Mouse (Mus musculus) bone marrow, adult 2 months (tissue): Measurements from ENCODE around the gene Ddx11. TPM values are rescaled to one million over a fixed set of nuclear protein-coding genes. Genes with fewer than 3 reads are reported as not detected.
A peak's percentile ranks its signal among the peaks of the same experiment; 100 is the strongest.

Experiments used
- H3K27ac ChIP-seq: fragments of 200-500 bp; 2 replicates; pipeline ENCODE4 v1.5.1; 2012; ENCODE audit warnings: low read depth, mild to moderate bottlenecking, control low read depth, inconsistent platforms, low read length; ENCODE audit not compliant: control insufficient read depth, poor library complexity, insufficient read depth
- H3K4me1 ChIP-seq: fragments of 200-500 bp; 2 replicates; pipeline ENCODE4 v1.6.1; 2011; ENCODE audit warnings: low read length; ENCODE audit not compliant: control insufficient read depth, insufficient read depth
- H3K4me3 ChIP-seq: fragments of 200-500 bp; replicated peaks from 2 replicates; pipeline ENCODE3; 2011; ENCODE audit warnings: mild to moderate bottlenecking, low read depth, low read length, control low read depth; ENCODE audit not compliant: control insufficient read depth
- CTCF ChIP-seq: fragments of 200-500 bp; IDR thresholded peaks from 2 replicates; pipeline ENCODE4 v1.5.1; 2011; ENCODE audit warnings: low read length, control low read depth; ENCODE audit not compliant: control insufficient read depth, insufficient read depth
- POLR2A ChIP-seq: fragments of 200-500 bp; IDR thresholded peaks from 2 replicates; pipeline ENCODE4 v1.6.1; 2011; ENCODE audit warnings: low read depth, mild to moderate bottlenecking, control low read depth, low read length, borderline replicate concordance; ENCODE audit not compliant: control insufficient read depth
- WGBS: fragments of 180-500 bp; shearing (Covaris S2); methylation state at CpG from one replicate; pipeline ENCODE4 v1.1.7; 2018; 5-methylcytosine and 5-hydroxymethylcytosine counted together
- polyA plus RNA-seq: library from polyadenylated mRNA; stranded (reverse); fragments of >200 nt; gene quantifications from 2 replicates; pipeline ENCODE4 v1.2.4, GENCODE M21; 2011; ENCODE audit warnings: low replicate concordance; ENCODE audit not compliant: missing spikeins, insufficient read depth, insufficient read length

Ddx11 gene
- polyA plus RNA-seq, 1 experiment, result 27.6 TPM

GRCm38 (mm10) chr17:66090251-66090650 is 33.1 kb upstream of the Ddx11 start:
- Histone ChIP-seq H3K4me1 (no peaks in the 10 kb centered on the region), H3K27ac (no peak overlapping the region), H3K4me3 (no peak overlapping the region)
- TF ChIP-seq POLR2A (no peak), CTCF (no peak)

- TF ChIP-seq POLR2A, result no peak
- no peak for TF ChIP-seq CTCF
- no peak overlapping the region for H3K4me3 ChIP-seq
- 83% methylated on average over 2 of the region's 2 CpGs for WGBS
- H3K27ac ChIP-seq, result no peak overlapping the region
- no peaks in the 10 kb centered on the region for H3K4me1 ChIP-seq
Measured at GRCm38 (mm10) chr17:66091392-66091791, 31.9 kb upstream of the Ddx11 start.

- Histone ChIP-seq H3K4me1 (no peaks in the 10 kb centered on the region), H3K4me3 (no peak overlapping the region), H3K27ac (no peak overlapping the region)
- TF ChIP-seq POLR2A, result no peak
- TF ChIP-seq CTCF, result no peak
- 90% methylated on average over 2 of the region's 2 CpGs for WGBS
Measured at GRCm38 (mm10) chr17:66092065-66092464, 31.3 kb upstream of the Ddx11 start.

- WGBS, result 64% methylated on average over 3 of the region's 3 CpGs
- H3K27ac ChIP-seq, result no peak overlapping the region
- no peak overlapping the region for H3K4me3 ChIP-seq
- TF ChIP-seq POLR2A, result no peak
- TF ChIP-seq CTCF, result no peak
- no peaks in the 10 kb centered on the region for H3K4me1 ChIP-seq
Measured at GRCm38 (mm10) chr17:66092664-66093063, 30.7 kb upstream of the Ddx11 start.

GRCm38 (mm10) chr17:66100566-66101379 is 22.5 kb upstream of the Ddx11 start:
- peaks cover 1% of the 10 kb centered on the region; the same call in 1 of the 2 replicates for H3K4me1 ChIP-seq
- peak overlapping the region; percentile 96 for H3K27ac ChIP-seq
- peak overlapping the region; percentile 94 for H3K4me3 ChIP-seq
- TF ChIP-seq POLR2A, result no peak
- TF ChIP-seq CTCF, result no peak
- under 1% methylated on average over 41 of the region's 41 CpGs for WGBS

GRCm38 (mm10) chr17:66101380-66102330 is 21.7 kb upstream of the Ddx11 start, which contains the start of gene Ndufv2:
TSS of gene Ndufv2 (minus strand) at chr17:66101559.
- under 1% methylated on average over 67 of the region's 67 CpGs for WGBS
- TF ChIP-seq CTCF, result peak; percentile 60
- TF ChIP-seq POLR2A, result peak; percentile 79
- Histone ChIP-seq H3K27ac (peak within 1 kb of the TSS; percentile 96), H3K4me3 (peak within 1 kb of the TSS; percentile 94), H3K4me1 (peaks cover 1% of the 10 kb centered on the region; the same call in 1 of the 2 replicates)

GRCm38 (mm10) chr17:66104076-66104475 is 19.2 kb upstream of the Ddx11 start:
- peaks cover 1% of the 10 kb centered on the region; the same call in 1 of the 2 replicates for H3K4me1 ChIP-seq
- no peak overlapping the region for H3K27ac ChIP-seq
- no peak overlapping the region for H3K4me3 ChIP-seq
- 77% methylated on average over 7 of the region's 7 CpGs for WGBS
- TF ChIP-seq POLR2A (no peak), CTCF (no peak)
